Mouse (Mus musculus) hindbrain, postnatal 0 days (tissue): ENCODE data around the gene B2m. TPM values are rescaled to one million over a fixed set of nuclear protein-coding genes. Genes with fewer than 3 reads are reported as not detected.

Experiments
- ATAC-seq: fragments of 200-750 bp; cut with Nextera tagmentation; 2 replicates; pipeline ENCODE4 v1.8.0; 2017; ENCODE audit warnings: mild to moderate bottlenecking, moderate TSS enrichment, moderate library complexity
- DNase-seq: peaks from one replicate; pipeline ENCODE4 v3.0.0-alpha.2; 2015; ENCODE audit warnings: low spot score
- H3K27ac ChIP-seq: fragments of 300-500 bp; sonication (generic); 2 replicates; pipeline ENCODE4 v1.5.1; 2014; ENCODE audit warnings: mild to moderate bottlenecking
- H3K27me3 ChIP-seq: fragments of 300-500 bp; sonication (generic); 2 replicates; pipeline ENCODE4 v1.6.1; 2014; ENCODE audit warnings: low read length, mixed read lengths; ENCODE audit not compliant: insufficient read depth
- H3K36me3 ChIP-seq: fragments of 300-500 bp; sonication (generic); 2 replicates; pipeline ENCODE4 v1.6.1; 2014; ENCODE audit warnings: low read length, mixed read lengths; ENCODE audit not compliant: insufficient read depth
- H3K4me1 ChIP-seq: fragments of 300-500 bp; sonication (generic); 2 replicates; pipeline ENCODE4 v1.6.1; 2014; ENCODE audit warnings: antibody characterized with exemption, low read length, mixed read lengths; ENCODE audit not compliant: insufficient read depth
- H3K4me2 ChIP-seq: fragments of 300-500 bp; sonication (generic); 2 replicates; pipeline ENCODE4 v1.6.1; 2014; ENCODE audit warnings: low read depth, mild to moderate bottlenecking, low read length, moderate library complexity, mixed read lengths
- H3K4me3 ChIP-seq: fragments of 300-500 bp; sonication (generic); 2 replicates; pipeline ENCODE4 v1.5.1; 2014; ENCODE audit warnings: low read length
- H3K9ac ChIP-seq: fragments of 300-500 bp; sonication (generic); replicated peaks from 2 replicates; pipeline ENCODE4 v1.6.1; 2014; ENCODE audit warnings: mild to moderate bottlenecking, low read length, moderate library complexity, mixed read lengths
- H3K9me3 ChIP-seq: fragments of 300-500 bp; sonication (generic); 2 replicates; pipeline ENCODE4 v1.6.1; 2016; ENCODE audit warnings: low read length, mixed read lengths
- CTCF ChIP-seq: IDR thresholded peaks from 2 replicates; pipeline ENCODE4 v1.5.1; 2016; ENCODE audit warnings: antibody characterized with exemption, control low read depth, low read depth
- WGBS: fragments of 180-500 bp; shearing (Covaris S2); extraction: QIAGEN DNeasy Blood & Tissue Kit; methylation state at CpG from one replicate; pipeline ENCODE4 v1.1.7; 2014; 5-methylcytosine and 5-hydroxymethylcytosine counted together
- polyA plus RNA-seq: library from polyadenylated mRNA; unstranded; fragments of >200 nt; fragmentation: Nextera tagmentation; extraction: Ambion mirVana; gene quantifications from 2 replicates; pipeline ENCODE4 v1.2.1, GENCODE M21; 2015
- total RNA-seq: library from RNA; depleted of rRNA; stranded (reverse); fragments of >200 nt; gene quantifications from 2 replicates; pipeline ENCODE4 v1.2.3, GENCODE M21; 2014

Gene B2m
- total and polyA plus RNA-seq, 2 experiments from 2014 or later, result 111 to 208 TPM

DNA sequence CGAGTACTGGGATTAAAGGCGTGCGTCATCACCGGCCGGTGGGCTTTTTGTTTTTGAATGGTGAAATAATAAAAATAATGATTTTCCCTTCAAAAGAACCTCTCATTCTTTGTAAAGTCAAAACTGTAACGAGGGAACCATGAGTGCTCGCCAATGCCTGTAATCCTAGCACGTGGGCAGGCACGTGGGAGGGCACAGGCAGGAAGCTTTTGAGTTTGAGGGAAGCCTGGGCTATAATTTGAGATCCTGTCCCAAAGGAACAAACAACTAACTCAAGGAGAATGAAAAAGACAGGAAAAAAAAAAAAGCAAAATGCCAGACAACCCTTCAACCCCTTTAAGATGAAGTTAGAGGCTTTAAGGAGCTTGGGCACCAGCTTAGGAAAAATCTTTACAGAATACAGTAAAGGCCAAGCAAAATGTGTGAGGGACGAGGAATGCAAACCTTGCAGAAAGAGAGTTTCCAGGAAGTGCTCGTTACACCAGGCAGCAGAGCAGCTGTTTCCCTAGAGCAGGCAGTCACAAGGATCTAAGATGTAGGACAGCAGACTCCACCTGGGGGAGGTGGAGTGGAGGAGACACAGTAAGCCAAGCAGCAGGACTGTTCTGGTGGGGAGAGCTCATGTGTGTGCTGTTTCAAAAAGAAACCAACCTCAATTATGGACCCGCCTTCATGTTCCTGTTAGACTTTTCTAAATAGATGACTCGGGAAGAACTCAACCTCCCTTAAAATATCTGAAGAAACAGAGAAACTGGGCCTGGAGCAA lies 16.1 kb downstream of the B2m start:
- Histone ChIP-seq H3K4me1 (no peaks in the 10 kb centered on the region), H3K27ac (no peak overlapping the region), H3K4me3 (no peak overlapping the region), H3K4me2 (no peak overlapping the region), H3K36me3 (no peaks in the 10 kb centered on the region), H3K27me3 (no peaks in the 10 kb centered on the region), H3K9me3 (no peaks in the 10 kb centered on the region), H3K9ac (no peak overlapping the region)
- no peak for TF ChIP-seq CTCF
- DNase-seq, result no peak
- no peak for ATAC-seq
- 79% methylated on average over 13 of the region's 13 CpGs for WGBS

DNA sequence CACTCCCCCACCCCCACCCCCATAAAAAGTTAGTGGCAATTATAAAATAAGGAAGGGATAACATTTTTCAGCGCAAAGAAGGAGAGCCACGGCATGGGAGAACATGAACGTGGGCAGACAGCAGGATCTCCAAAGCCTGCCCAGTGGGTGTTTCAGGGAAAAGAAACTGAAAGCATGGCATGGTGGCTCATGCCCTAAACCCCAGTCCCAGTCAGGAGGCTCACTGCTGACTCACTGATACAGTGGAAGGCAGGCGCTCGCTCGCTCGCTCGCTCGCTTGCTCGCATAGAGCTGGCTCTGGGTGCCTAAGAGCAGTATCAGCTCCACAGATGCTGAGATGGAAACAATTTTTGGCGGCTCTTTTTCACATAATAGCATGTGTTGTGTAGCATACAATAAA lies 16.8 kb downstream of the B2m start:
- no peak overlapping the region for H3K27ac ChIP-seq
- no peak overlapping the region for H3K4me2 ChIP-seq
- DNase-seq (no peak), ATAC-seq (no peak)
- H3K27me3 ChIP-seq, result no peaks in the 10 kb centered on the region
- 78% methylated on average over 11 of the region's 11 CpGs for WGBS
- no peak for TF ChIP-seq CTCF
- no peak overlapping the region for H3K9ac ChIP-seq
- no peaks in the 10 kb centered on the region for H3K36me3 ChIP-seq
- H3K9me3 ChIP-seq, result no peaks in the 10 kb centered on the region
- no peaks in the 10 kb centered on the region for H3K4me1 ChIP-seq
- no peak overlapping the region for H3K4me3 ChIP-seq

DNA sequence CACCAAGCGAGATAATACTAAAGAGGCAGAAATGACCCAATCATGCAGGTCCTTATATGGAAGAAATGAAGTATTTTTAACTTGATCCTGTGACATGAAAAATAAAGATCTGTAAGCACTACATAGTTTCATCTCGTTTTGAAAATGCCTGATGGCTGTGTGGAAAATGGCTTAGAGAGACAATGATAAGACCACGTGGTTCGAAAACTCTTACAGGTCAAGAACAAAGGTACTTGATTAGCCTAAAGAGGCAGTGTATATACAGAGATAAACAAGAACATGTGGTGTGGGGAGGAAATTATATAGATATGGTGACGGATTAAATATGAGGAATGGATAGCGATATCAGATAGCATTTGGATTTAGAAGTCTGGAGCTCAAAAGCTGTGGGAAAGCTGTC lies 23.8 kb downstream of the B2m start:
- no peaks in the 10 kb centered on the region for H3K4me1 ChIP-seq
- H3K4me2 ChIP-seq, result no peak overlapping the region
- ATAC-seq, result no peak
- no peaks in the 10 kb centered on the region for H3K9me3 ChIP-seq
- TF ChIP-seq CTCF, result no peak
- no peak overlapping the region for H3K9ac ChIP-seq
- H3K27me3 ChIP-seq, result no peaks in the 10 kb centered on the region
- 89% methylated on average over 6 of the region's 6 CpGs for WGBS
- H3K36me3 ChIP-seq, result no peaks in the 10 kb centered on the region
- H3K4me3 ChIP-seq, result no peak overlapping the region
- no peak for DNase-seq
- no peak overlapping the region for H3K27ac ChIP-seq

GRCm38 (mm10) chr2:122172188-122172587 lies 24.7 kb downstream of the B2m start:
- Histone ChIP-seq H3K36me3 (no peaks in the 10 kb centered on the region), H3K9ac (no peak overlapping the region), H3K4me1 (no peaks in the 10 kb centered on the region), H3K27ac (no peak overlapping the region), H3K9me3 (no peaks in the 10 kb centered on the region), H3K27me3 (no peaks in the 10 kb centered on the region), H3K4me3 (no peak overlapping the region), H3K4me2 (no peak overlapping the region)
- ATAC-seq (no peak), DNase-seq (peak; percentile 23)
- 100% methylated on average over 2 of the region's 2 CpGs for WGBS
- TF ChIP-seq CTCF, result no peak

DNA sequence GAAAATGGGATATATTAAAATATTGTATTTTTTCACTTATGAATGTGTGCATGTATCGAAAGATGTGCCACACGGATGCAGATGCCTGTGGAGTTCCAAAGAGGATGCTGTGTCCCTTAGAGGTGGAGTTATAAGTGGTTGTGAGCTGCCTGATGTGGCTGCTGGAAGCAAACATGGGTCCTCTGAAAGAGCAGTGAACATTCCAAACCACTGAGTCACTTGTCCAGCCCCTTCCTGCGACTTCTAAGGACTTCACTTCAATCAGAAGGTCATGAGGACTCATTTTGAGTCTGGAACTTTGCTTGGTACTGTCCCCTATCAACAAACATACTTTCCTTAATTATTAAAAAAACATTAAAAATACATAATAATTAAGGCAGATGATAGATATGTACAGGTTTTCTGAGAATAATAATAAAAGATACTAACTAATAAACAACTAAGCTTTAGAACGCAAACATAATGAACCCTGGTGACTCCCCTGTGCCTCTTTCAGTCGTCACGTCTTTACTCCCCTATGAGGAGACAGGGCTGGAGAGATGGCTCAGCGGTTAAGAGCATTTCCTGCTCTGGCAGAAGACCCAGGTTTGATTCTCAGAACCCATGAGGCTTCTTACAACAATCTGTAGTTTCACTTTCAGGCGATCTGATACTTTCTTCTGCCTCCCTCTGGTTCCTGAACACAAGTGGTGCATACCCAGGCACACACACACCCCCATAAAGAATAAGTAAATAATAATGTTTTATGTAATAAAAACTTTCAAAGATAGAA lies 32.8 kb downstream of the B2m start:
- no peak for TF ChIP-seq CTCF
- no peaks in the 10 kb centered on the region for H3K4me1 ChIP-seq
- no peak for ATAC-seq
- no peak overlapping the region for H3K4me2 ChIP-seq
- DNase-seq, result no peak
- H3K9ac ChIP-seq, result no peak overlapping the region
- no peaks in the 10 kb centered on the region for H3K27me3 ChIP-seq
- no peak overlapping the region for H3K27ac ChIP-seq
- 83% methylated on average over 8 of the region's 8 CpGs for WGBS
- H3K4me3 ChIP-seq, result no peak overlapping the region
- no peaks in the 10 kb centered on the region for H3K9me3 ChIP-seq
- H3K36me3 ChIP-seq, result no peaks in the 10 kb centered on the region

DNA sequence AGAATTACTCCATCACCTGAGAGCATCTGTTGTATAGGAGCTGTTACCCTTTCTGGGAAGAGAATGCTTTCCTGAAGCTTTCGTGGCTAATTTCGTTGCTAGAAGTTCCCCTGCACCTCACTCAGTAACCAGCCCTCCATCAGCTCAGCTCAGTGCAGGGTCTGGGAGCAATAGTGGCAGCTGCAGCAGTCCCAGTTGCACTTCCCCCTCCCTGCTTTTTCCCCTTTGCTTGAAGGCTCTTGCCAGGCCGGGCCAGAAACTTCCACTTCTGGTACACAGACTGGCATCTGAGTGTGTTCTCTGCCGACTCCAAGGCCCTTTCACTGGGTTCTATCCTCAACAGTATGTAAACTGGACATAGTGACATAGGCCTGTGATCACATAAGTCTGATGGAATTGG lies 37.6 kb downstream of the B2m start:
- no peaks in the 10 kb centered on the region for H3K9me3 ChIP-seq
- no peaks in the 10 kb centered on the region for H3K4me1 ChIP-seq
- no peak overlapping the region for H3K4me3 ChIP-seq
- no peak for DNase-seq
- H3K4me2 ChIP-seq, result no peak overlapping the region
- no peak overlapping the region for H3K9ac ChIP-seq
- H3K36me3 ChIP-seq, result no peaks in the 10 kb centered on the region
- no peak for ATAC-seq
- no peak for TF ChIP-seq CTCF
- H3K27me3 ChIP-seq, result no peaks in the 10 kb centered on the region
- no peak overlapping the region for H3K27ac ChIP-seq
- WGBS, result 89% methylated on average over 4 of the region's 4 CpGs

GRCm38 (mm10) chr2:122186106-122186505 lies 38.6 kb downstream of the B2m start, which contains the start of the genes Patl2 and Terb2:
Gene Patl2 (minus strand): TSS chr2:122186189.
Gene Terb2 (plus strand): TSS chr2:122186272.
- Histone ChIP-seq H3K36me3 (no peaks in the 10 kb centered on the region), H3K27me3 (no peaks in the 10 kb centered on the region), H3K4me2 (no peak within 1 kb of the TSS), H3K4me1 (no peaks in the 10 kb centered on the region), H3K4me3 (no peak within 1 kb of the TSS), H3K27ac (no peak within 1 kb of the TSS), H3K9me3 (no peaks in the 10 kb centered on the region), H3K9ac (no peak within 1 kb of the TSS)
- 84% methylated on average over 17 of the region's 17 CpGs for WGBS
- DNase-seq (no peak), ATAC-seq (no peak)
- no peak for TF ChIP-seq CTCF
